Mouse (Mus musculus): ENCODE measurements around the gene Dvl2. TPM values are rescaled to one million over a fixed set of nuclear protein-coding genes. Genes with fewer than 3 reads are reported as not detected.

The Dvl2 gene
- polyA plus RNA-seq, 1 experiment from 2014 or later = 9.8 TPM

DNA sequence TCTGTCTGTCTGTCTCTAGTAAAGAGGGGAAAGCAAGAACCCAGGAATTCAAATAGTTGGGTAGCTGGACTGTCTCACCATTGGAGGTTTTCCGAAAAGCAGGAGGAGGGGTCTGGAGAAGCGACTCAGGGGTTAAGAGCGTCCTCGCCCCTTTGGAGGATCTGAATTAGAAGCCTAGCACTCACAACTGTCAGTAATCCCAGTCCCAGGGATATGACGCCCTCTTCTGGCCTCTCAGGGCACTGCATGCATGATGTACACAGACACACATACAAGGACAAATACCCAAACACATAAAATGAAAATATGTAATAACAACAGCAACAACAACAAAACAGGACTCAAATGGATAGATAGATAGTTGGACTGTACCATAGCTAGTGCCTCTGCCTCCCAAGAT is 39.8 kb upstream of the Dvl2 start:
- WGBS = 41% methylated on average over 5 of the region's 5 CpGs

DNA sequence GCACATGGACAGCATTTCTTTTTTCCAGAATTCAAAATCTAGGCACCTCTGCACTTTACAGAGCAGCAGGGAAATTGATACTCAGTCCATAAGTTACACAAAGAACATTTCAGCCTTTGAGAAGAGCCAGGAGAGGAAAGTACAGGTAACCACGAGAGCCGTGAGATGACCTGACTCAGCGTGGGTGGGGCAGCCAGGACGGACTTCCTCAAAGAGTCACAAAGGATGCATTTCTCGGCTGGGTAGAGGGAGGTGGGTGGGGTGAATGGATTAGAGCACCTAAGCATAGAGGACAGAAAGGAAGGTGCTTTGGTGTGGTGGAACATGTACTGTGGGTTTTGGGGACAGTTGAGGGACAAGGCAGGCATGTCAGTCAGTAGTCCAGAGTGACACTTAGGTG is 38.6 kb upstream of the Dvl2 start:
- H3K36me3 ChIP-seq (ENCODE audit: control insufficient read depth, insufficient read depth, low read length) = no peaks in the 10 kb centered on the region
- DNase-seq (ENCODE audit: low spot score) = peak; percentile 73
- no peak overlapping the region for H3K4me2 ChIP-seq (replicated peaks; ENCODE audit: low read depth)
- peaks cover 2% of the 10 kb centered on the region; the same call in 1 of the 2 replicates for H3K4me1 ChIP-seq (replicated peaks; ENCODE audit: control insufficient read depth, insufficient read depth)
- 22% methylated on average over 5 of the region's 5 CpGs for WGBS
- no peak overlapping the region for H3K4me3 ChIP-seq (ENCODE audit: low read depth, low read length)
- ATAC-seq (ENCODE audit: low FRiP score, low TSS enrichment) = peak; percentile 50
- H3K27ac ChIP-seq (replicated peaks) = peak overlapping the region; percentile 35; the same call in 1 of the 2 replicates
- H3K9ac ChIP-seq (ENCODE audit: low read length) = no peak overlapping the region
- TF ChIP-seq EP300 (optimal IDR thresholded peaks at IDR 0.05) = no peak
- no peak for TF ChIP-seq CTCF (IDR thresholded peaks at IDR 0.05; ENCODE audit: low read depth)
- peaks cover 6% of the 10 kb centered on the region; the same call in 1 of the 2 replicates for H3K27me3 ChIP-seq (ENCODE audit: control insufficient read depth, insufficient read depth, low read length)
- no peaks in the 10 kb centered on the region for H3K9me3 ChIP-seq (ENCODE audit: control insufficient read depth, low read length)

More for the DNA sequence above, 39.8 kb upstream of the Dvl2 start:
- Histone ChIP-seq H3K27ac (replicated peaks) (no peak overlapping the region), H3K27me3 (ENCODE audit: control insufficient read depth, insufficient read depth, low read length) (peaks cover 4% of the 10 kb centered on the region; the same call in 1 of the 2 replicates), H3K4me2 (replicated peaks; ENCODE audit: low read depth) (no peak overlapping the region), H3K36me3 (ENCODE audit: control insufficient read depth, insufficient read depth, low read length) (no peaks in the 10 kb centered on the region), H3K4me3 (ENCODE audit: low read depth, low read length) (no peak overlapping the region), H3K4me1 (replicated peaks; ENCODE audit: control insufficient read depth, insufficient read depth) (no peaks in the 10 kb centered on the region), H3K9ac (ENCODE audit: low read length) (no peak overlapping the region), H3K9me3 (ENCODE audit: control insufficient read depth, low read length) (no peaks in the 10 kb centered on the region)
- DNase-seq (ENCODE audit: low spot score) = peak; percentile 38
- ATAC-seq (ENCODE audit: low FRiP score, low TSS enrichment) = no peak
- TF ChIP-seq EP300 (optimal IDR thresholded peaks at IDR 0.05) (no peak), CTCF (IDR thresholded peaks at IDR 0.05; ENCODE audit: low read depth) (peak; percentile 66)

DNA sequence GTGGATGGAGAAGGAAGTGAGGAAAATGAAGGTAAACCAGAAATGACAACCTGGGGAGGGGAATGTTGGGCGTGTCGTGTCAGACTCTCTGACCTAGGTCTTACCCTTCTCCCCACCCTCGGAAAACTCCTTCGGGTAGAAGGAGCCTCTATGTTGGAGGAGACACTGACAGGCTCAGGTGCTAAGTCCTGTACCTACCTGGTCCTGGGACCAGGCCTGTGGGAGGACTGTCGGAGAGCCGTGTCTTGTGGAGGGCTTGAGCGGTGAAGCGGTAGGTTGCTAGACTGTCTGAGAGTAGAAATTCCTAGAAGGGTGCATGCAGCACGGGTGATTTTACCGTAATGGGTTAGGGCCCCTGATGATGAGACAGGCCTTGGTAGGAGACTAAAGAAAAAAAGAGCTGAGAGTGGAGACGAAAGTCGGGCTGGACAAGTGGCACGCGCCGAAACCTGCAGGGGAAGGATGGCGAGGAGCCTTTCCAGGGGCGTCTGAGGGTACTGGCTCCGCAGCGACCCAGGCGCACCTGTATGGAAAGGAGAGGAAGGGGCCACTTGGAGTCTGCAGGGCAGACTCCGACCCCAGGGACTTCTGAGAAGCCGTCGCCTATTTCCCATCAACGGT is 35.6 kb upstream of the Dvl2 start, which contains the start of gene Cldn7:
Gene Cldn7 (plus strand): TSS at position 130 of the 621 bp plus-strand sequence.
- Histone ChIP-seq H3K9ac (ENCODE audit: low read length) (peak within 1 kb of the TSS; percentile 59; the same call in 1 of the 2 replicates), H3K4me1 (replicated peaks; ENCODE audit: control insufficient read depth, insufficient read depth) (peaks cover 2% of the 10 kb centered on the region; the same call in 1 of the 2 replicates), H3K27me3 (ENCODE audit: control insufficient read depth, insufficient read depth, low read length) (peaks cover 6% of the 10 kb centered on the region; the same call in 1 of the 2 replicates), H3K4me2 (replicated peaks; ENCODE audit: low read depth) (peak within 1 kb of the TSS; percentile 65), H3K27ac (replicated peaks) (peak within 1 kb of the TSS; percentile 59; the same call in 1 of the 2 replicates), H3K9me3 (ENCODE audit: control insufficient read depth, low read length) (no peaks in the 10 kb centered on the region), H3K36me3 (ENCODE audit: control insufficient read depth, insufficient read depth, low read length) (peaks cover 6% of the 10 kb centered on the region; the same call in 1 of the 2 replicates), H3K4me3 (ENCODE audit: low read depth, low read length) (peak within 1 kb of the TSS; percentile 43)
- WGBS = 14% methylated on average over 24 of the region's 24 CpGs
- TF ChIP-seq CTCF (IDR thresholded peaks at IDR 0.05; ENCODE audit: low read depth) (no peak), EP300 (optimal IDR thresholded peaks at IDR 0.05) (no peak)
- DNase-seq (ENCODE audit: low spot score) (peak; percentile 34), ATAC-seq (ENCODE audit: low FRiP score, low TSS enrichment) (no peak)

DNA sequence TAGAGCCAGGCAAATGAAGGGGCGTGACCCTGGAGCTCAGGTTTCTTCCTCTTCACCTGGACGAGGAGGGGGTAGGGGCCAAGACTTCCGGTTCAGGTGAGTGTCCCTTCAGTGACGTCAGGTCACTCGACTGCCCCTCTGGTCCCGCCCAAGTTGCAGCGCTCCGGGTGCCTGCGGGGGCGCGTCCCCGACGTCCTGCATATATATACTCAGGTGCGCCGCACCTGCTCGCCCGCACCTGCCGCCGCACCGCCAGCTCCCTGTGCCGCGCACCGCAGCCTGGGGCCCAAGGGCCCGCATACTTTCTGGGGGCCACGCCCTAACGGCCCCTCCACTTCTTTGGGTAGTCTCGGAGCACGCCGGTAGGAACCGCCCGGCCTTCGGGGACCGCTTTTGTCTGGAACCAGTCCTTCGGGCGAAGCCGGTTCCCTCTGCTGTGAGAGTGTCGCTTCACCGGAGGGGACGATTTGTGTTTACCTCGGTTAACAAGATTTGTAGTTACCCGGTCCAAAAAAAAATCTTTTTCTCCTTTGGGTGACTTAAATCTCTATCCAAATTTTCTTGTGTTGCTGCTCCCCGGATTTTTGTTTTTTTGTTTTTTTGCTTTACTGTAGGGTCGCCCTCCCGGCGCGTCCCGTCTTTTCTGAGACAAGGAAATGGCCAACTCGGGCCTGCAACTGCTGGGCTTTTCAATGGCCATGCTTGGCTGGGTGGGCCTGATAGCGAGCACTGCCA is 35.0 kb upstream of the Dvl2 start:
- H3K27me3 ChIP-seq (ENCODE audit: control insufficient read depth, insufficient read depth, low read length) = peaks cover 6% of the 10 kb centered on the region; the same call in 1 of the 2 replicates
- peaks cover 7% of the 10 kb centered on the region; the same call in 1 of the 2 replicates for H3K36me3 ChIP-seq (ENCODE audit: control insufficient read depth, insufficient read depth, low read length)
- H3K9me3 ChIP-seq (ENCODE audit: control insufficient read depth, low read length) = no peaks in the 10 kb centered on the region
- no peak for TF ChIP-seq EP300 (optimal IDR thresholded peaks at IDR 0.05)
- peak; percentile 8; the same call in 1 of the 2 replicates for TF ChIP-seq CTCF (IDR thresholded peaks at IDR 0.05; ENCODE audit: low read depth)
- H3K9ac ChIP-seq (ENCODE audit: low read length) = peak overlapping the region; percentile 59; the same call in 1 of the 2 replicates
- peak; percentile 67 for ATAC-seq (ENCODE audit: low FRiP score, low TSS enrichment)
- peaks cover 2% of the 10 kb centered on the region; the same call in 1 of the 2 replicates for H3K4me1 ChIP-seq (replicated peaks; ENCODE audit: control insufficient read depth, insufficient read depth)
- peak; percentile 89 for DNase-seq (ENCODE audit: low spot score)
- WGBS = 6% methylated on average over 49 of the region's 49 CpGs
- peak overlapping the region; percentile 43 for H3K4me3 ChIP-seq (ENCODE audit: low read depth, low read length)
- peak overlapping the region; percentile 65 for H3K4me2 ChIP-seq (replicated peaks; ENCODE audit: low read depth)
- peak overlapping the region; percentile 82 for H3K27ac ChIP-seq (replicated peaks)

DNA sequence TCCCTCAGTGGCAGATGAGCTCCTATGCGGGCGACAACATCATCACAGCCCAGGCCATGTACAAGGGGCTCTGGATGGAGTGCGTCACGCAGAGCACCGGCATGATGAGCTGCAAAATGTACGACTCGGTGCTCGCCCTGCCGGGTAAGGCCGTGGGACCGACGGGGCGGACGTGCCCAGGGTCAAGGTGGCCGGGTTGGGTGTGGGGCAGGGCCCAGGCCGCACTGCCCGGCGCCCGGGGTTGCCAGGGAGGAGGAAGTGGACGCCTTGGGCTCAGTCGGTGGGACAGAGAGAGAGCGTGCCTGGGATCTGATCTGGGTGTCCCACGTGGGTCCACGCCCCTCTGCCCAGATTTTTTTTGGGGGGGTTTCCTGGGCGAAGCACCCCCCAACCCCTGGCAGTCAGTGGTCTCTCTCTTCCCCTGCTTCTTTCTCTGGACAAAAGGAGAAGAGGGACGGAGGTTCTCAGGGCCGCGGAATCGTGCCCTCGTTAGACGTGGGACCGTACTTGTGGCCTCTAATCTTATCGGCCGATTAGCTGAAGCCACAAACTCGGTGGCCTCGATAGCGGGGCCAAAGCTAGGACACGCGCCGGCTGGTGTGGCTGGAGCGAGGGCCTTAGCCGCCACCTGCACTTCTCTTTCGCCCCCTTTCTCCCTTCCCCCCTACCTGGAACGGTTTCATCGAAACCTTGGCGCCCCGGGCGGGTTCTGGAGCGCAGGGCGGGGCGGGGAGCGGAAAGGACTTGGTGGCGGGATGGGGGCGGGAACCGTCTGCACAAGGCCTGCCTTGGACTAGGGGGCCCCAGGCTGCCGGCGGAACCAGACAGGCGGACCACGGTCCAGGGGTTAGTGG is 34.2 kb upstream of the Dvl2 start:
- H3K4me2 ChIP-seq (replicated peaks; ENCODE audit: low read depth) = peak overlapping the region; percentile 65
- peaks cover 6% of the 10 kb centered on the region; the same call in 1 of the 2 replicates for H3K27me3 ChIP-seq (ENCODE audit: control insufficient read depth, insufficient read depth, low read length)
- H3K4me3 ChIP-seq (ENCODE audit: low read depth, low read length) = peak overlapping the region; percentile 43
- peaks cover 2% of the 10 kb centered on the region; the same call in 1 of the 2 replicates for H3K4me1 ChIP-seq (replicated peaks; ENCODE audit: control insufficient read depth, insufficient read depth)
- ATAC-seq (ENCODE audit: low FRiP score, low TSS enrichment) = peak; percentile 55
- TF ChIP-seq CTCF (IDR thresholded peaks at IDR 0.05; ENCODE audit: low read depth) (no peak), EP300 (optimal IDR thresholded peaks at IDR 0.05) (no peak)
- peak overlapping the region; percentile 59 for H3K9ac ChIP-seq (ENCODE audit: low read length)
- WGBS = 3% methylated on average over 52 of the region's 59 CpGs
- no peaks in the 10 kb centered on the region for H3K9me3 ChIP-seq (ENCODE audit: control insufficient read depth, low read length)
- peak; percentile 89 for DNase-seq (ENCODE audit: low spot score)
- H3K27ac ChIP-seq (replicated peaks) = peak overlapping the region; percentile 82
- H3K36me3 ChIP-seq (ENCODE audit: control insufficient read depth, insufficient read depth, low read length) = peaks cover 9% of the 10 kb centered on the region; the same call in 1 of the 2 replicates

All from stomach, postnatal 0 days (tissue).